Mouse (Mus musculus) heart, postnatal 0 days (tissue): Measurements from ENCODE around the gene Nub1. TPM values are rescaled to one million over a fixed set of nuclear protein-coding genes. Genes with fewer than 3 reads are reported as not detected.
A peak's percentile ranks its signal among the peaks of the same experiment; 100 is the strongest.

Experiments used
- ATAC-seq: fragments of 200-750 bp; cut with Nextera tagmentation; 2 replicates; pipeline ENCODE4 v1.8.0; 2017; ENCODE audit warnings: low read depth, moderate number of reproducible peaks, moderate library complexity; ENCODE audit not compliant: insufficient read depth
- DNase-seq: peaks from one replicate; pipeline ENCODE4 v3.0.0-alpha.2; 2016; ENCODE audit warnings: low spot score
- H3K27ac ChIP-seq: fragments of 300-500 bp; sonication (generic); 2 replicates; pipeline ENCODE4 v1.5.1; 2014; ENCODE audit warnings: low read depth, mild to moderate bottlenecking
- H3K27me3 ChIP-seq: fragments of 300-500 bp; sonication (generic); 2 replicates; pipeline ENCODE4 v1.6.1; 2014; ENCODE audit warnings: low read length, mixed read lengths; ENCODE audit not compliant: control insufficient read depth, insufficient read depth
- H3K36me3 ChIP-seq: fragments of 300-500 bp; sonication (generic); replicated peaks from 2 replicates; pipeline ENCODE4 v1.6.1; 2014; ENCODE audit warnings: low read length, mixed read lengths; ENCODE audit not compliant: control insufficient read depth, insufficient read depth
- H3K4me1 ChIP-seq: fragments of 300-500 bp; sonication (generic); 2 replicates; pipeline ENCODE4 v1.6.1; 2014; ENCODE audit warnings: antibody characterized with exemption; ENCODE audit not compliant: control insufficient read depth, insufficient read depth
- H3K4me2 ChIP-seq: fragments of 300-500 bp; sonication (generic); 2 replicates; pipeline ENCODE4 v1.6.1; 2014; ENCODE audit warnings: low read depth, mild to moderate bottlenecking, low read length, moderate library complexity
- H3K4me3 ChIP-seq: fragments of 300-500 bp; sonication (generic); 2 replicates; pipeline ENCODE4 v1.5.1; 2014; ENCODE audit warnings: low read depth, low read length
- H3K9ac ChIP-seq: fragments of 300-500 bp; sonication (generic); replicated peaks from 2 replicates; pipeline ENCODE4 v1.6.1; 2014; ENCODE audit warnings: low read depth, low read length, mixed read lengths
- H3K9me3 ChIP-seq: fragments of 300-500 bp; sonication (generic); replicated peaks from 2 replicates; pipeline ENCODE4 v1.6.1; 2016; ENCODE audit warnings: low read length; ENCODE audit not compliant: control insufficient read depth
- CTCF ChIP-seq: IDR thresholded peaks from 2 replicates; pipeline ENCODE4 v1.5.1; 2016; ENCODE audit warnings: antibody characterized with exemption, control low read depth, low read depth
- EP300 ChIP-seq: IDR thresholded peaks from 2 replicates; pipeline ENCODE4 v1.6.1; 2016; ENCODE audit warnings: antibody characterized with exemption, low read depth
- WGBS: fragments of 180-500 bp; shearing (Covaris S2); extraction: QIAGEN DNeasy Blood & Tissue Kit; methylation state at CpG from one replicate; pipeline ENCODE4 v1.1.7; 2014; 5-methylcytosine and 5-hydroxymethylcytosine counted together
- polyA plus RNA-seq: library from polyadenylated mRNA; unstranded; fragments of >200 nt; fragmentation: Nextera tagmentation; extraction: Ambion mirVana; gene quantifications from 2 replicates; pipeline ENCODE4 v1.2.1, GENCODE M21; 2015
- total RNA-seq: library from RNA; depleted of rRNA; stranded (reverse); fragments of >200 nt; gene quantifications from 2 replicates; pipeline ENCODE4 v1.2.3, GENCODE M21; 2014; ENCODE audit warnings: low replicate concordance; rRNA removed

The Nub1 gene
- total RNA-seq, result 20.4 and 25.6 TPM in 2 replicates
- polyA plus RNA-seq, result 19.5 and 21.3 TPM in 2 replicates

DNA sequence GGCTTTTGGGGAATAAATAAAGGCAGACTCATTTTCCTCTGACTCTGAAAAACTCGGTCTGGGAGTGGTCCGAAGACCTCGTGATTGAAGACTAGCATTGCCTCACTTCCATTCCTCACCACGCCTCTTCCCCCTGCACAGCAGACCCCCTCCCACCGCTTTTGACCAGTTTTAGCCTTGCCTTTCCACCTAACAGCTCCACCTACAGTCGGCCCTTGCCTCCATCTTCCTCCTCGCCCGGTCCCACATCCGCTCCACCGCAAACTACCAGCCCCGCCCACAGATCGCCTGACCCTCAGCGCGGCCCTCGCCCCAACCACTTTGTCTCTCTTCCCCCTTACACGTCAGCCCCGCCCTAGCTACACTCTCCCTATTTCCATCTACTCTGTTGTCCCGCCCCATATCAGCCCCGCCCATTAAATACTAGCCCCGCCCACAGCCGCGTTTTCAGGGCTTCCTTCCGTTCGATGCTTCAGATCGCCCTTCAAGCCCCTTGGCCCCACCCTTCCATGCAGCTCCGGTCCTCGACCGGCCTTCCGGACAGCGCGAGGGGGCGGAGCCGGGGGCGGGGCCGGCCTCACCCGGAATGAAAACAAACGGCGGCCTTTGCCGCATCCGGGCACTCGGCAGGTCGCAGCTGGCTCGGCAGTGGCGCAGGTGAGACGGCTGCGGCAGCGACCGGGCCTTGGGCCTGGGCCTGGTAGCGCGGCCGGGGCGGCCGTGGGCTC is at the start of gene Nub1:
Gene Nub1, plus strand, starts transcription at position 167 of the 728 bp plus-strand sequence.
- peaks cover 17% of the 10 kb centered on the region for H3K36me3 ChIP-seq
- ATAC-seq, result peak; percentile 96
- H3K4me1 ChIP-seq, result 0 out of 2 replicates have a peak, but pooled peaks cover 4% of the 10 kb centered on the region
- H3K4me3 ChIP-seq, result peak within 1 kb of the TSS; percentile 90
- under 1% methylated on average over 53 of the region's 53 CpGs for WGBS
- H3K27ac ChIP-seq, result peak within 1 kb of the TSS; percentile 99
- peak within 1 kb of the TSS; percentile 76 for H3K4me2 ChIP-seq
- DNase-seq, result peak; percentile 100
- H3K9ac ChIP-seq, result peak within 1 kb of the TSS; percentile 72
- H3K27me3 ChIP-seq, result no peaks in the 10 kb centered on the region
- no peaks in the 10 kb centered on the region for H3K9me3 ChIP-seq
- TF ChIP-seq EP300, result no peak; the same call in 1 of the 2 replicates
- peak; percentile 77 for TF ChIP-seq CTCF

GRCm38 (mm10) chr5:24636987-24637386 is 48.3 kb upstream of the Nub1 start:
- H3K27ac ChIP-seq, result no peak overlapping the region
- ATAC-seq, result no peak
- no peak for DNase-seq
- no peak overlapping the region for H3K4me3 ChIP-seq
- peak; percentile 36 for TF ChIP-seq CTCF
- TF ChIP-seq EP300, result no peak
- no peak overlapping the region for H3K4me2 ChIP-seq
- H3K27me3 ChIP-seq, result 0 out of 2 replicates have a peak, but pooled peaks cover 4% of the 10 kb centered on the region
- H3K9me3 ChIP-seq, result no peaks in the 10 kb centered on the region
- H3K36me3 ChIP-seq, result no peaks in the 10 kb centered on the region
- H3K9ac ChIP-seq, result no peak overlapping the region
- 71% methylated on average over 4 of the region's 4 CpGs for WGBS
- no peaks in the 10 kb centered on the region for H3K4me1 ChIP-seq

DNA sequence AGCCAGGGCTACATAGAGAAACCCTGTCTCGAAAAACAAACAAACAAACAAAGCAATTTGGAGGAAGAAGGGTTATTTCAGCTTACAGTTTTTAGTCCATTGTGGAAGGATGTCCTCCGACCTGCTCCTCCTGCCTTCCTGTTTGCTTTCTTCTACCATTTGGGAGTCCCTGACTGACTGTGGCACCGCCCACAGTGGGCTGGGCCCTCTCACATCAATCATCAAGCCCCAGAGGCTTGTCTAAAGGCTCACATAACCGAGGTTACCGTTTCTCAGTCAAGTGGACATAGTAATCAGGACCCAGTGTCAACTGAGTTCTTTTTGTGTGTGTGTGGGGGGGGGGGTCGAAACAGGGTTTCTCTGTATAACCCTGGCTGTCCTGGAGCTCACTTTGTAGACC is 47.2 kb upstream of the Nub1 start:
- ATAC-seq, result no peak
- Histone ChIP-seq H3K36me3 (no peaks in the 10 kb centered on the region), H3K4me1 (no peaks in the 10 kb centered on the region), H3K27me3 (0 out of 2 replicates have a peak, but pooled peaks cover 1% of the 10 kb centered on the region), H3K4me2 (no peak overlapping the region), H3K4me3 (no peak overlapping the region), H3K9ac (no peak overlapping the region), H3K27ac (no peak overlapping the region), H3K9me3 (no peaks in the 10 kb centered on the region)
- DNase-seq, result no peak
- 45% methylated on average over 6 of the region's 6 CpGs for WGBS
- no peak for TF ChIP-seq CTCF
- TF ChIP-seq EP300, result no peak

- Histone ChIP-seq H3K27me3 (no peaks in the 10 kb centered on the region), H3K4me2 (no peak overlapping the region)
- DNase-seq, result no peak
Measured at GRCm38 (mm10) chr5:24639081-24639480, 46.3 kb upstream of the Nub1 start.

DNA sequence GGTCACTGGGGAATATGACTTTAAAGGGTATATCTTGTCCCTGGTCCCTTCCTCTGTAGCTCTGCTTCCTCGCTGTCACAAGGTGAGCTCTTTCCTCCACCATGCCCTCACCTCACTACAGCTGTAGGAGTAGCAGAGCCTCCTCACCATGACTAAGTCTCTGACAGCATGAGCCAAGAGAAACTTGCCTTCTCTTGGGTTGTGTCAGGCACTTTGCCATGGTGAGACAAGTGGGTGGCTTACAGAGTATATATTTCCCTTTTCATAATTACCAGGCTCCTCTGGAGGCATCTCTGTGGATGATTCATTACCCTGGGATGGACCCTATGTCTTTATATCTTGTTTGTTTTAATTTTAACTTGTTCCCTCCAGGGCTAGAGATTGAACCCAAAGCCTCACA is 39.9 kb upstream of the Nub1 start:
- TF ChIP-seq EP300, result no peak
- no peak for TF ChIP-seq CTCF
- Histone ChIP-seq H3K9me3 (no peaks in the 10 kb centered on the region), H3K4me1 (no peaks in the 10 kb centered on the region), H3K4me3 (no peak overlapping the region), H3K9ac (no peak overlapping the region), H3K27ac (no peak overlapping the region), H3K36me3 (no peaks in the 10 kb centered on the region), H3K4me2 (no peak overlapping the region), H3K27me3 (no peaks in the 10 kb centered on the region)
- DNase-seq (no peak), ATAC-seq (no peak)
- 74% methylated on average over 1 of the region's 1 CpGs for WGBS

More at GRCm38 (mm10) chr5:24639081-24639480, 46.3 kb upstream of the Nub1 start:
- Histone ChIP-seq H3K36me3 (no peaks in the 10 kb centered on the region), H3K27ac (no peak overlapping the region), H3K9me3 (no peaks in the 10 kb centered on the region), H3K9ac (no peak overlapping the region), H3K4me3 (no peak overlapping the region), H3K4me1 (no peaks in the 10 kb centered on the region)
- WGBS, result 66% methylated on average over 6 of the region's 6 CpGs
- ATAC-seq, result no peak
- TF ChIP-seq EP300 (no peak), CTCF (no peak)

GRCm38 (mm10) chr5:24649231-24649630 is 36.1 kb upstream of the Nub1 start:
- no peaks in the 10 kb centered on the region for H3K36me3 ChIP-seq
- no peak overlapping the region for H3K4me2 ChIP-seq
- no peak overlapping the region for H3K4me3 ChIP-seq
- H3K27ac ChIP-seq, result no peak overlapping the region
- H3K4me1 ChIP-seq, result no peaks in the 10 kb centered on the region
- no peaks in the 10 kb centered on the region; the same call in 1 of the 2 replicates for H3K27me3 ChIP-seq
- no peak overlapping the region for H3K9ac ChIP-seq
- WGBS, result 61% methylated on average over 4 of the region's 4 CpGs
- no peaks in the 10 kb centered on the region for H3K9me3 ChIP-seq
- no peak for DNase-seq
- TF ChIP-seq EP300, result no peak
- TF ChIP-seq CTCF, result no peak
- no peak for ATAC-seq
